Mouse (Mus musculus) stomach, embryonic 15.5 days (tissue): Measurements from ENCODE around the gene Prrc2c. TPM values are rescaled to one million over a fixed set of nuclear protein-coding genes. Genes with fewer than 3 reads are reported as not detected.
"Not testable (repeated sequence)": the region's sequence is repeated elsewhere in the genome, so short reads cannot be mapped to it uniquely, and the experiment has no call there.

Experiments used
- ATAC-seq: fragments of 200-750 bp; cut with Nextera tagmentation; 2 replicates; pipeline ENCODE4 v1.8.0; 2017; ENCODE audit warnings: low read depth, moderate number of reproducible peaks, moderate TSS enrichment; ENCODE audit not compliant: insufficient read depth, low FRiP score
- H3K27ac ChIP-seq: fragments of 300-500 bp; sonication (generic); 2 replicates; pipeline ENCODE4 v1.5.1; 2015; ENCODE audit warnings: mild to moderate bottlenecking, inconsistent platforms
- H3K27me3 ChIP-seq: fragments of 300-500 bp; sonication (generic); replicated peaks from 2 replicates; pipeline ENCODE4 v1.6.1; 2015; ENCODE audit warnings: inconsistent platforms
- H3K36me3 ChIP-seq: fragments of 300-500 bp; sonication (generic); 2 replicates; pipeline ENCODE4 v1.6.1; 2015; ENCODE audit warnings: inconsistent platforms
- H3K4me1 ChIP-seq: fragments of 300-500 bp; sonication (generic); 2 replicates; pipeline ENCODE4 v1.6.1; 2015; ENCODE audit warnings: inconsistent platforms
- H3K4me2 ChIP-seq: fragments of 300-500 bp; sonication (generic); 2 replicates; pipeline ENCODE4 v1.6.1; 2015; ENCODE audit warnings: mild to moderate bottlenecking, inconsistent platforms
- H3K4me3 ChIP-seq: fragments of 300-500 bp; sonication (generic); replicated peaks from 2 replicates; pipeline ENCODE4 v1.5.1; 2015; ENCODE audit warnings: inconsistent platforms
- H3K9ac ChIP-seq: fragments of 300-500 bp; sonication (generic); 2 replicates; pipeline ENCODE4 v1.6.1; 2015; ENCODE audit warnings: inconsistent platforms
- H3K9me3 ChIP-seq: fragments of 300-500 bp; sonication (generic); 2 replicates; pipeline ENCODE4 v1.6.1; 2016; ENCODE audit warnings: inconsistent platforms
- WGBS: fragments of 180-500 bp; shearing (Covaris S2); methylation state at CpG from one replicate; pipeline ENCODE4 v1.1.7; 2015; 5-methylcytosine and 5-hydroxymethylcytosine counted together
- microRNA-seq: library from miRNA; unstranded; fragments of <30 nt; microRNA quantifications from one replicate; pipeline ENCODE4, GENCODE M21; 2016
- polyA plus RNA-seq: library from polyadenylated mRNA; unstranded; fragments of >200 nt; fragmentation: Nextera tagmentation; extraction: Ambion mirVana; gene quantifications from 2 replicates; pipeline ENCODE4 v1.2.1, GENCODE M21; 2015

The Prrc2c gene
- polyA plus RNA-seq, 1 experiment from 2014 or later = 144 TPM

DNA sequence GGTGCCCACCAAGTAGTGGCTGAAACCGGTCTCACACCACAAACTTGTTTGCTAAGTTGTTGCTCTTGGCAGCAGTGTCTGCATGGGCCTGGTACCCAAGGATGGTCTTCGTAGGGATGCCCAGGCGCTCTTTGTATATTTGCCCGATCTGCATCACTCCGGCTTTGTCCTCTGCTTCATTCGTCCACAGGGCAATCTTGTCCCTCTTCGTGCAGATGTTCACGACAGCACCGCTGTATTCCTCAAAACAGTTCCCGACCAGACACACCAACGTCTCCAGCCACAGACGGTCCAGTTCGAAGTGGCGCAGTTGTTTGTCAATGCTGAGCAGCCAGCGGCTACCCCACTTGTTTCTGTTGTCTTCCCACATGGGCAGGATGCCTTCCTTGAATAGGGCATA lies 112.0 kb downstream of the Prrc2c start:
- H3K9ac ChIP-seq, H3K4me2 ChIP-seq, H3K36me3 ChIP-seq, H3K4me3 ChIP-seq, H3K27ac ChIP-seq, H3K9me3 ChIP-seq, ATAC-seq, H3K4me1 ChIP-seq, H3K27me3 ChIP-seq: not testable (repeated sequence)
- 93% methylated on average over 15 of the region's 15 CpGs for WGBS

- not testable (repeated sequence) for H3K9ac ChIP-seq, H3K27me3 ChIP-seq, H3K9me3 ChIP-seq, H3K4me1 ChIP-seq, ATAC-seq, H3K27ac ChIP-seq, H3K4me2 ChIP-seq, H3K36me3 ChIP-seq, H3K4me3 ChIP-seq
- WGBS = 77% methylated on average over 4 of the region's 4 CpGs
These were observed 112.5 kb downstream of the Prrc2c start for GRCm38 (mm10) chr1:162627821-162628220.

DNA sequence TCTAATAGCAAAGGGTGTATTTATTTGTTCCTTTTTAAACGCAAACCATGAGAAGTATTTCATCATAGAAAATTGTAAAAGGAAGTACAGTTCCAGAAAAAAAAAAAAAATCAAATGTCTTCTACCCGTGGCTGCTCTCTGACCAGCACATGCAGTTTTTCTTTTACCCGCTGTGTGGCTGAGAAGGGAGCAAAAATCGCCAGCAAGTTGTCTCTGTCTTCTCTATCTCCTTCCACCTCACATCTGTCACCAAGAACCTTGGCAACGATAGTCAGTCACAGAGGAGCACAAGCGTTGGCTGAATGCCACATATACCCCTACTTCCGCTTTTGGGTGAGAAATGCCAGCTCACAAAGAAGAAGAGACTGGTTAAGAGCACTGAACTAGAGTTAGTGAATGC lies 115.1 kb downstream of the Prrc2c start:
- Histone ChIP-seq H3K36me3 (no peaks in the 10 kb centered on the region), H3K27ac (no peak overlapping the region), H3K9ac (no peak overlapping the region), H3K9me3 (no peaks in the 10 kb centered on the region), H3K4me1 (no peaks in the 10 kb centered on the region), H3K27me3 (no peaks in the 10 kb centered on the region), H3K4me2 (no peak overlapping the region), H3K4me3 (no peak overlapping the region)
- 47% methylated on average over 7 of the region's 7 CpGs for WGBS
- no peak for ATAC-seq

- WGBS = 28% methylated on average over 4 of the region's 4 CpGs
- Histone ChIP-seq H3K27me3 (no peaks in the 10 kb centered on the region), H3K4me1 (no peaks in the 10 kb centered on the region), H3K4me2 (no peak overlapping the region), H3K36me3 (no peaks in the 10 kb centered on the region), H3K4me3 (no peak overlapping the region), H3K9me3 (no peaks in the 10 kb centered on the region), H3K9ac (no peak overlapping the region), H3K27ac (no peak overlapping the region)
- ATAC-seq = no peak
These were observed 116.5 kb downstream of the Prrc2c start for GRCm38 (mm10) chr1:162623895-162624294.

Small RNAs within 50 kb of the gene (microRNA-seq; reads per million reads assigned to microRNA genes)
- not detected for gene Gm27616

Other genes with a start within 250 kb of the Prrc2c start
- 20.3 and 21.0 TPM in 2 replicates for gene Mettl13, start 192.0 kb downstream of the Prrc2c start, polyA plus RNA-seq
- 53.1 and 53.7 TPM in 2 replicates for gene Vamp4, start 170.0 kb downstream of the Prrc2c start, polyA plus RNA-seq
- 0.06 TPM in 1 of 2 replicates, not detected in the other for gene Myoc, start 101.4 kb downstream of the Prrc2c start, polyA plus RNA-seq
- not detected in 2 replicates for gene Myocos, start 82.3 kb downstream of the Prrc2c start, polyA plus RNA-seq
- 1.3 and 2.8 TPM in 2 replicates for gene Fmo4, start 73.4 kb upstream of the Prrc2c start, polyA plus RNA-seq
- gene Fmo1, start 126.1 kb upstream of the Prrc2c start, polyA plus RNA-seq = 13.6 and 16.4 TPM in 2 replicates
- gene Fmo2, start 158.2 kb upstream of the Prrc2c start, polyA plus RNA-seq = 5.9 and 7.4 TPM in 2 replicates
- 0.10 TPM in 1 of 2 replicates, not detected in the other for gene Fmo6, start 197.0 kb upstream of the Prrc2c start, polyA plus RNA-seq
- gene Fmo3, start 244.0 kb upstream of the Prrc2c start, polyA plus RNA-seq = 0.10 TPM in 1 of 2 replicates, not detected in the other